Mouse (Mus musculus): ENCODE measurements around the gene Nid1.
"Not testable (repeated sequence)": the region's sequence is repeated elsewhere in the genome, so short reads cannot be mapped to it uniquely, and the experiment has no call there.

The Nid1 gene

DNA sequence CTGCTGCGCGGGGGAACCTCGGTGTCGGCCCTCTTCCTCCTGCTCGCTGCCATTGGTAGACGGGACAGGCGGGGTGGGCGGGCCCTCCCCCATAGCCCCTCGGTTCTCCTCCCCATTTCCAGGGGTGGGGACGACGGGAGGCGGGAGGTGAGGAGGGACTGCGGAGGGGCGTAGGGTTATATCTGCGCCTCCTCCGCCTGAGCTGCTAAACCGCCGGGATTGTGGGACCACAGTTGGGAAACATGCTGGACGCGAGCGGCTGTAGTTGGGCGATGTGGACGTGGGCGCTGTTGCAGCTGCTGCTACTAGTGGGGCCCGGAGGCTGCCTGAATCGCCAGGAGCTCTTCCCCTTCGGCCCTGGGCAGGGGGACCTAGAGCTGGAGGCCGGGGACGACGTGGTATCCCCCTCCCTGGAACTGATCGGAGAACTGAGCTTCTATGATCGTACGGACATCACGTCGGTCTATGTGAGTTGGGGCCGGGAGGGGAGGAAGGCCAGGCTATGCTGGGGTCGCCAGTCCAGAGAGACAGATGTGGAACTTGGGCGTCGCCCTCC, at the start of gene Nid1:
Gene Nid1, plus strand, starts transcription at position 92 of the 556 bp plus-strand sequence.
- CTCF ChIA-PET: not testable (repeated sequence)

GRCm38 (mm10) chr13:13393228-13394095, 43.9 kb upstream of the Nid1 start, which contains the start of gene Gpr137b:
Gene Gpr137b (minus strand): TSS chr13:13394014.
- CTCF ChIA-PET: not testable (repeated sequence)

- CTCF ChIA-PET: not testable (repeated sequence)
Measured at GRCm38 (mm10) chr13:13394096-13394395, 43.3 kb upstream of the Nid1 start.

GRCm38 (mm10) chr13:13400851-13401250, 36.5 kb upstream of the Nid1 start:
- CTCF ChIA-PET: not testable (repeated sequence)

DNA sequence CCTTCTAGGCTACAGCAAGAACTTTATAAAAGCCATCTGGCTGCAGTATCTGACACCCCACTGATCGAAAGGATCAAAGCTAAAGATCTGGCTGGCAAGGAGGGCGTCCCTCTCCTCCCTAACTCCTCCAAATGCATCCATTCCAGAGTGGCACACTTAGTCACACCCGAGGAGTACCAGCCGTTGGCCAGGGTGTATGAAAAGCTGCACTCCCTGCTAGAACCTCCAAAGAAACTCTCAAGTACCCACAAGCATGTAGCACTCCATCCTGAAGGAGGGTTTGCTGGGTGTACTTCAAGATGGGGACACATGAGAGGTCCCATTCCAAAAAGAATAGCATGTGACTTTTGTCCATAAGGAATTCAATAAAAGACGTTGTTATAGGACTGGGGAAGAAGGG, 34.5 kb upstream of the Nid1 start:
- CTCF ChIA-PET: not testable (repeated sequence)

DNA sequence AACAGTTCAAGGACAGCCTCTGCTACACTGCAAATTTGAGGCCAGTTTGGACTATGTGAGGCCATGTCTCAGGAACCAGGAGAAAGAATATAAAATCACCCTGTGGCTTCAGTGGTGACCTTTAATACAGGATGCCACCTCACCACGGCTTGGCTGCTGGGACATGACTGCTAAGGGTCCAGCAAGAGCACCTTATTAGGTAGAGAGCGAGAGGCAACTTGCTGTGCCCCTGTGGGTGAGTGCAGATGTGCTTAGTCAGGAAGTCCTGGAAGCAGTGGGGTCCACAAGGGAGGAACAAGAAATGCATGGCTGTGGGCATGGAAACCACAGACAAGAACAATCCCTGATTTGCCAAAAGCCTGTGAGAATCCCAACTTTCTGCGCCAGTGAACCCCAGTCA, 34.0 kb upstream of the Nid1 start:
- CTCF ChIA-PET: not testable (repeated sequence)

GRCm38 (mm10) chr13:13403839-13404238, 33.5 kb upstream of the Nid1 start:
- CTCF ChIA-PET: not testable (repeated sequence)

- CTCF ChIA-PET: not testable (repeated sequence)
Measured at GRCm38 (mm10) chr13:13404517-13405155, 32.7 kb upstream of the Nid1 start.

- CTCF ChIA-PET: not testable (repeated sequence)
Measured at GRCm38 (mm10) chr13:13405511-13405910, 31.8 kb upstream of the Nid1 start.

- CTCF ChIA-PET: no interaction called here
Measured at GRCm38 (mm10) chr13:13414206-13414605, 23.1 kb upstream of the Nid1 start.

DNA sequence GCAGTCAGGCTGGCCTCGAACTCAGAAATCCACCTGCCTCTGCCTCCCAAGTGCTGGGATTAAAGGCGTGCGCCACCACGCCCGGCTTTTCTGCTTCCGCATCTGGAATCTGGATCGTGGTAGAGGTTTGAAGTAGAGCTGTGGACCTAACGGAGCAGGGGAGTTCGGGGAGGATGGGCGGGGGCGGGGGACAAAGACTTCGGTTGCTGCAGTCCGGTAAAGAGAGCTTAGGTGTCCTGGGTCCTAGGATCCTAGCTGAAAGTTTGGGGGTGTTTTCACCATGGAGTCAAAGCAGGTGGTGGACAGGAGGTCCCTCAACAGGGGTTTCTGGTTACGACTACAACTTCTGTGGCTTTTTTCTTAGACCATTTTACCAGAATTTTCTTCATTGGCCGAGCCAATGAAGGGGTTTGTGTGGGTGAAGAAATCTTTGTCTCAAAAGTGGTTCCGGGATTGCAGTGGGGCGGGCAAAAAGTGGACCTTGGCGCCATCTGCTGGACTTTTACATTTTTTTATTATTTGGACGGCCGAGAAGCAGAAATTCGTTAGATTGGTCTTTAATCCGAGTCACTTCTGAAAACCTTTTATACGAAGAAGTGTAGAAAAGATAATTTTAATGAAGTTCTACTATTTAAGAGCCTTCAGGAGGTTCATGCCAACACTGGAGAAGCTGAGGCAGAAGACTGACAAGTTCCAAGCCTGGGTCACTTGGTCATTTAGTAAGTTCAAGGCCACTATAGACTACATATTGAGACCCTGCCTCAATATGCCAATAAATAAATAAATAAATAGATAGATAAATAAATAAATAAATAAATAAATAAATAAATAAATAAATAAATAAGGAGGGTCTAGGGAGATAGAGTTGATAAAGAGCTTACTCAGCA, 22.0 kb upstream of the Nid1 start:
- CTCF ChIA-PET: interaction anchor here (0.7 kb wide), 1 partner anchor 17 kb away, joined by 4 read pairs; no protein-coding TSS in a partner anchor

- CTCF ChIA-PET: not testable (repeated sequence)
Measured at GRCm38 (mm10) chr13:13416007-13416337, 21.4 kb upstream of the Nid1 start.

DNA sequence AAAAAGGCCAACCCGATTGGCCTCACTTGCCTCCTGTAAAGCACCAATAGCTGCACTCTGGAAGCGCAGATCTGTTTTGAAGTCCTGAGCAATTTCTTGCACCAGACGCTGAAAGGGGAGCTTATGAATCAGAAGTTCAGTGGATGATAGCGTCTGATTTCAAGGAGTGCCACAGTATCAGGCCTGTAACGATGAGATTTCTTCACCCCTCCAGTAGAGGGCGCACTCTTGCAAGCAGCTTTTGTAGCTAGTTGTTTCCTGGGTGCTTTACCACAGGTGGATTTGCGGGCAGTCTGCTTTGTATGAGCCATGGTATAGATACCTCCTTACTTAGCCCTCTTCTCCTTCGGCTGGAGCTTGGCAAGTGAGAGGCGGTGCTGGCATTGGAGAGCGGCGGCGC, 18.5 kb upstream of the Nid1 start:
- CTCF ChIA-PET: not testable (repeated sequence)

GRCm38 (mm10) chr13:13423301-13423700, 14.1 kb upstream of the Nid1 start:
- CTCF ChIA-PET: not testable (repeated sequence)

DNA sequence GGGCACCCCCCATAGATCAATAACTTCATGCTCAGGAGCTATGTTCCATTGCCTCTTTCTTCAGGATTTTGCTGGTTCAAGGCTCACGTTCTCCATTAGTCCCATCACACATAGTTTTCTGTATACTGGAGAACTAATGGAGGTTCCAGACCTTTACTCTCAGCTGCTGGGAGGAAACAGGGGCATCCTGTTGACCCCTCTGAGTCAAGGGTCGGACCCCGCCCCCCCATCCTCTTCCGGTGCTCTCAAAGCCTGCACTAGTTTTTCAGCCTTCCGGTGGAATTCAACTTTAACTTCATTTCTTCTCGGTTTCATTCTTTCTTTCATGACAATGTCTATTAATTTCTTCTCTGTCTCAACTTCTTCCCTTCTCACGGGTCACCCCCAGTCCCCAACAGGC, 1.2 kb upstream of the Nid1 start:
- CTCF ChIA-PET: not testable (repeated sequence)

DNA sequence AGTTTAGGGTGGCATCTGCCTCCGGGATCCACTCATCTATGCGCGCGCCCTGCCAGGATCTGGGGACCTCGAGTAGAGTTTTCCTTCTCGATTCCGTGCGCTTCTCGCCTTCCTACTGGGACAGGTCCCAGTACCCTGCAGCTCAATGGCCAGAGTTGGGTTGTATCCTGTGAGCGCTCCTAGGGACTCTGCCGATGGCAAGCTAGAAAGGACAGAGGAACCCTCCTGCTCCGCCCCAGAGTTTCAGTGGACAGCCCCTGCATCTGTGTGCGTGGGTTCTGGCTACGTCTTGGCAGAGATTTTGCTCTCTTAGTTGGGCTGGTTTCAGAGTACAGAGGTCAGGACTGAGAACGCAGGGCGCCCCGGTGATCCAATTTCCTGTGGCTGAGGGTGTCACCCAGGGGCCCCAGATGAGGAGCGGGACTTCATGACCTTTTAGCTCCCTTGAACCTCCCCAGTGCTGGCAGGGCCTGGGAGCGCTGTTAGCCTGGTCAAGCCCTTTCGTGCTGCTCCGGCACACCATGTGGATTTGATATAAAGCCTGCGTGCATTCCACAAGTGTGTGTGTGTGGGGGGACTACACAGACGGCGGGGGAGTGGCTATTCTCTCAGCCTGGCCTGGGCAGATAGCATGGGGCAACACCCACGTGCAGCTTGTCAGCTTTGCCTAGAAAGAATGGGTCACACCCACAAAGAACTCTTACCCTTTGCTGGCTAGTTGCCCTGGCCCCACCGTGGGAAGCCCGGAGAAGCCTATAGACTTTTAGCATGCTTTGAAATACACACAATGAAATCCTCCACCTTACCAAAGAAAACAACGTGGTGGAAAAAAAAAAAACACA, 982 bp downstream of the Nid1 start:
- CTCF ChIA-PET: not testable (repeated sequence)

GRCm38 (mm10) chr13:13445601-13446000, 8.2 kb downstream of the Nid1 start:
- CTCF ChIA-PET: not testable (repeated sequence)

DNA sequence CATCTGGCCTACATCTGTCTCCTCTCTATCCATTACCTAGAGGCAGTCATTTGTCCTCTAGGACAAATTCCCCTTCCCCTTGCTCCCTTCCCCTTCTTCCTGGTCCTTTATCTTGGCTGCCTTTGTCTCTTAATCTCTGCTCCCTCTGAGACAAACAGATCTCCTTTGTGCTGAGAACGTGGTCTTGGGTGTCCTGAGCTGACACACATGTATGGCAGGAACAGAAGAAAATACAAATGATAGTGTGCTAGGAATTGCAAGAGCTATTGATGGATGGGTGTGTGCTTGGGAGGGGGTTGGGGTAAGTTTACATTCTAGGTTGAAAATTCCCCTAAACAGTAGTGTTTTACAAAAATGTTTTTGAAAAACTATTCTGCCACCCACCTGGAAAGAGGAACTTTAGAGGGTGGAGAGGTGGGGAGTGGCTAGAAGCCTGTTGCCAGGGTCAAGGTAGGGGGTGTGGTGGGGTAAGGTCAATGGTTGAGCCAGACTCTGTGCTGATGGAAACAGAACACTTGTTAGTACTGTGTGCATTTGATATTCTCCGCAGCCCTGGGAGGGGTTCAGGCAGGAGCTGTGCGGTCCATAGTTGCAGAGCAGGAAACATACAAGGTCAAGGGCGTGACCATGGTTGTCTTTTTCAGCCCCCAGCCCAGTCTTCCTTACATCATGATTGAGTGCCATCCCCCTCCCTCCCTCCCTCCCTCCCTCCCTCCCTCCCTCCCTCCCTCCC, 9.5 kb downstream of the Nid1 start:
- CTCF ChIA-PET: interaction anchor here (0.6 kb wide), 1 partner anchor 203 kb away, joined by 4 read pairs; no protein-coding TSS in a partner anchor

GRCm38 (mm10) chr13:13449981-13450380, 12.6 kb downstream of the Nid1 start:
- CTCF ChIA-PET: not testable (repeated sequence)

DNA sequence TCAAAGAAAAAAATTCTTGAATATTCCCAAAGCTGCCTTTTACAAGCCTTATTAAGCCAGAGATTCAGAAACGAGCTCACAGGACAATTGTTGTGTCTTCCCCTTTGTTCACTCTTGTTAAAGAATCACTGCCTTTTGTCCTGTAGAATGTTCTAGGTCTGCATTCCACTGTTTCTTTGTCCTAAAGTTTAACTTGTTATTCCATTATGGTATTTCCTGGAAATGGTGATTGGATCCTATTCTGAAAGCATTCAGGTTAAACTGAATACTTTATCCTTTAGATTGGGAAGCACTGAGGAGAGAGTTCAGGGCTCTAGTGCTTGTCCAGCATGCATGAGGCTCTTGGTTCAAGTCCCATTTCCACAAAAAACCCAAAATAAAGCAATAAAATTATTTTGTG, 13.6 kb downstream of the Nid1 start:
- CTCF ChIA-PET: not testable (repeated sequence)

- CTCF ChIA-PET: not testable (repeated sequence)
Measured at GRCm38 (mm10) chr13:13453332-13453731, 16.0 kb downstream of the Nid1 start.
